Mouse (Mus musculus): ENCODE measurements around the gene Soat2. TPM values are rescaled to one million over a fixed set of nuclear protein-coding genes. Genes with fewer than 3 reads are reported as not detected.

Gene Soat2
- total and polyA plus RNA-seq, 2 experiments: 27.5 to 80.8 TPM

GRCm38 (mm10) chr15:102141120-102141519, 9.2 kb upstream of the Soat2 start:
- Histone ChIP-seq H3K4me1 (ENCODE audit: control insufficient read depth, insufficient read depth, low read length) (no peaks in the 10 kb centered on the region), H3K79me2 (ENCODE audit: control insufficient read depth, insufficient read depth, low read length) (no peaks in the 10 kb centered on the region), H3K27me3 (ENCODE audit: control insufficient read depth, insufficient read depth, low read length) (0 out of 2 replicates have a peak, but pooled peaks cover 6% of the 10 kb centered on the region), H3K36me3 (ENCODE audit: control insufficient read depth, insufficient read depth, low read length) (no peaks in the 10 kb centered on the region), H3K4me3 (ENCODE audit: insufficient read depth, low read depth, low read length) (no peak overlapping the region), H3K9ac (ENCODE audit: low read depth, low read length) (no peak overlapping the region), H3K27ac (replicated peaks; ENCODE audit: insufficient read depth, low read depth, low read length) (no peak overlapping the region)
- 91% methylated on average over 5 of the region's 5 CpGs for WGBS
- TF ChIP-seq CTCF (IDR thresholded peaks at IDR 0.05; ENCODE audit: low read depth, low read length): no peak
- no peak for DNase-seq (ENCODE audit: extremely low read depth, low read depth, low spot score)

GRCm38 (mm10) chr15:102142914-102143912, 7.1 kb upstream of the Soat2 start:
- Histone ChIP-seq H3K27ac (replicated peaks; ENCODE audit: insufficient read depth, low read depth, low read length) (no peak overlapping the region), H3K36me3 (ENCODE audit: control insufficient read depth, insufficient read depth, low read length) (no peaks in the 10 kb centered on the region), H3K27me3 (ENCODE audit: control insufficient read depth, insufficient read depth, low read length) (0 out of 2 replicates have a peak, but pooled peaks cover 6% of the 10 kb centered on the region), H3K4me1 (ENCODE audit: control insufficient read depth, insufficient read depth, low read length) (no peaks in the 10 kb centered on the region), H3K4me3 (ENCODE audit: insufficient read depth, low read depth, low read length) (no peak overlapping the region), H3K9ac (ENCODE audit: low read depth, low read length) (no peak overlapping the region), H3K79me2 (ENCODE audit: control insufficient read depth, insufficient read depth, low read length) (no peaks in the 10 kb centered on the region)
- DNase-seq (ENCODE audit: extremely low read depth, low read depth, low spot score): no peak
- 76% methylated on average over 23 of the region's 23 CpGs for WGBS
- TF ChIP-seq CTCF (IDR thresholded peaks at IDR 0.05; ENCODE audit: low read depth, low read length) (no peak), POLR2A (IDR thresholded peaks at IDR 0.05; ENCODE audit: extremely low read depth, insufficient read depth, low read length) (no peak)

GRCm38 (mm10) chr15:102144274-102144711, 6.0 kb upstream of the Soat2 start, which contains the start of gene Igfbp6:
Gene Igfbp6 (plus strand): TSS chr15:102144362.
- peak within 1 kb of the TSS; percentile 16 for H3K9ac ChIP-seq (ENCODE audit: low read depth, low read length)
- no peak within 1 kb of the TSS for H3K27ac ChIP-seq (replicated peaks; ENCODE audit: insufficient read depth, low read depth, low read length)
- WGBS: 36% methylated on average over 22 of the region's 22 CpGs
- TF ChIP-seq POLR2A (IDR thresholded peaks at IDR 0.05; ENCODE audit: extremely low read depth, insufficient read depth, low read length) (no peak), CTCF (IDR thresholded peaks at IDR 0.05; ENCODE audit: low read depth, low read length) (no peak)
- no peak for DNase-seq (ENCODE audit: extremely low read depth, low read depth, low spot score)
- H3K4me1 ChIP-seq (ENCODE audit: control insufficient read depth, insufficient read depth, low read length): peaks cover 5% of the 10 kb centered on the region
- H3K4me3 ChIP-seq (ENCODE audit: insufficient read depth, low read depth, low read length): no peak within 1 kb of the TSS
- no peaks in the 10 kb centered on the region for H3K79me2 ChIP-seq (ENCODE audit: control insufficient read depth, insufficient read depth, low read length)
- 0 out of 2 replicates have a peak, but pooled peaks cover 6% of the 10 kb centered on the region for H3K27me3 ChIP-seq (ENCODE audit: control insufficient read depth, insufficient read depth, low read length)
- H3K36me3 ChIP-seq (ENCODE audit: control insufficient read depth, insufficient read depth, low read length): no peaks in the 10 kb centered on the region

GRCm38 (mm10) chr15:102144726-102145125, 5.6 kb upstream of the Soat2 start:
- H3K27me3 ChIP-seq (ENCODE audit: control insufficient read depth, insufficient read depth, low read length): 0 out of 2 replicates have a peak, but pooled peaks cover 6% of the 10 kb centered on the region
- WGBS: 41% methylated on average over 19 of the region's 19 CpGs
- H3K27ac ChIP-seq (replicated peaks; ENCODE audit: insufficient read depth, low read depth, low read length): no peak overlapping the region
- H3K9ac ChIP-seq (ENCODE audit: low read depth, low read length): peak overlapping the region; percentile 16
- no peaks in the 10 kb centered on the region for H3K79me2 ChIP-seq (ENCODE audit: control insufficient read depth, insufficient read depth, low read length)
- H3K4me3 ChIP-seq (ENCODE audit: insufficient read depth, low read depth, low read length): no peak overlapping the region
- no peaks in the 10 kb centered on the region for H3K36me3 ChIP-seq (ENCODE audit: control insufficient read depth, insufficient read depth, low read length)
- DNase-seq (ENCODE audit: extremely low read depth, low read depth, low spot score): no peak
- H3K4me1 ChIP-seq (ENCODE audit: control insufficient read depth, insufficient read depth, low read length): peaks cover 5% of the 10 kb centered on the region
- TF ChIP-seq CTCF (IDR thresholded peaks at IDR 0.05; ENCODE audit: low read depth, low read length): no peak
- TF ChIP-seq POLR2A (IDR thresholded peaks at IDR 0.05; ENCODE audit: extremely low read depth, insufficient read depth, low read length): no peak

- H3K79me2 ChIP-seq (ENCODE audit: control insufficient read depth, insufficient read depth, low read length): no peaks in the 10 kb centered on the region
- no peak overlapping the region for H3K27ac ChIP-seq (replicated peaks; ENCODE audit: insufficient read depth, low read depth, low read length)
- H3K4me1 ChIP-seq (ENCODE audit: control insufficient read depth, insufficient read depth, low read length): peaks cover 10% of the 10 kb centered on the region
- 0 out of 2 replicates have a peak, but pooled peaks cover 6% of the 10 kb centered on the region for H3K27me3 ChIP-seq (ENCODE audit: control insufficient read depth, insufficient read depth, low read length)
- no peak for TF ChIP-seq POLR2A (IDR thresholded peaks at IDR 0.05; ENCODE audit: extremely low read depth, insufficient read depth, low read length)
- no peak for TF ChIP-seq CTCF (IDR thresholded peaks at IDR 0.05; ENCODE audit: low read depth, low read length)
- no peak for DNase-seq (ENCODE audit: extremely low read depth, low read depth, low spot score)
- no peaks in the 10 kb centered on the region for H3K36me3 ChIP-seq (ENCODE audit: control insufficient read depth, insufficient read depth, low read length)
- H3K4me3 ChIP-seq (ENCODE audit: insufficient read depth, low read depth, low read length): no peak overlapping the region
- H3K9ac ChIP-seq (ENCODE audit: low read depth, low read length): no peak overlapping the region
- 92% methylated on average over 10 of the region's 10 CpGs for WGBS
These were observed 5.0 kb upstream of the Soat2 start for GRCm38 (mm10) chr15:102145330-102145729.
